Mouse (Mus musculus) olfactory bulb, adult 2 months (tissue): ENCODE results near the gene Nt5dc1.

Source experiments
- CTCF ChIP-seq: fragments of 200-500 bp; IDR thresholded peaks from 2 replicates; pipeline ENCODE4 v1.5.1; 2012; ENCODE audit warnings: low read depth, mild to moderate bottlenecking, low read length, moderate library complexity; ENCODE audit not compliant: insufficient read depth
- POLR2A ChIP-seq: fragments of 200-500 bp; IDR thresholded peaks from 2 replicates; pipeline ENCODE4 v1.6.1; 2012; ENCODE audit warnings: mild to moderate bottlenecking, low read depth, low read length, moderate library complexity; ENCODE audit not compliant: insufficient read depth

DNA sequence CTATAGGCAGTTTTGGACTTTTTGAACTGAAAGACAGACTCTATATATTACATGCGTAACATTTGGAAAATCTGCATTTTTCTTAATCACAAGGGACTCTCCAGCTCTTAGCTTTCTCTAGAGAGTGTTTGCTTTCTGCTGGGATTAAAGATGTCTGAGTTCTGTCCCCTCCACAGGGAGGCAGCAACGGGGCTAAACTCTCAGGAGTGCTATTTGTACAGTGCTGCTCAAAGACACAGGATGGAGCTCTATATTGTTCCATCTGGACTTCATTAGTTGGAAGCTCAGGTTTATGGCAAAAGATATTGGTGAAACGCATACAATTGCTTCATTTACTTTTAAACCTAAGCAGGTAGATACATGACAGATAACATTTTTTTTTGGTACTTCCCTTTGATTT is 105.8 kb downstream of the Nt5dc1 start:
- no peak for TF ChIP-seq POLR2A
- TF ChIP-seq CTCF: no peak
